Mouse (Mus musculus): ENCODE measurements around the gene Fcer1g. TPM values are rescaled to one million over a fixed set of nuclear protein-coding genes. Genes with fewer than 3 reads are reported as not detected.

The Fcer1g gene
- polyA plus RNA-seq, 1 experiment from 2014 or later = 19.9 TPM

Other genes with a start within 250 kb of the Fcer1g start
- gene Fcgr4, start 215.4 kb downstream of the Fcer1g start, polyA plus RNA-seq (2014; fragmentation: Nextera tagmentation; extraction: Ambion mirVana) = 0.17 and 0.22 TPM in 2 replicates
- 6.5 and 7.9 TPM in 2 replicates for gene Fcgr3, start 169.4 kb downstream of the Fcer1g start, polyA plus RNA-seq (2014; fragmentation: Nextera tagmentation; extraction: Ambion mirVana)
- gene Cfap126, start 120.4 kb downstream of the Fcer1g start, polyA plus RNA-seq (2014; fragmentation: Nextera tagmentation; extraction: Ambion mirVana) = 1.4 and 1.7 TPM in 2 replicates
- gene Sdhc, start 83.8 kb downstream of the Fcer1g start, polyA plus RNA-seq (2014; fragmentation: Nextera tagmentation; extraction: Ambion mirVana) = 252 and 267 TPM in 2 replicates
- 1.1 and 1.9 TPM in 2 replicates for gene Mpz, start 83.7 kb downstream of the Fcer1g start, polyA plus RNA-seq (2014; fragmentation: Nextera tagmentation; extraction: Ambion mirVana)
- gene Pcp4l1, start 38.1 kb downstream of the Fcer1g start, polyA plus RNA-seq (2014; fragmentation: Nextera tagmentation; extraction: Ambion mirVana) = 13.5 and 15.6 TPM in 2 replicates
- gene Nr1i3, start 20.4 kb downstream of the Fcer1g start, polyA plus RNA-seq (2014; fragmentation: Nextera tagmentation; extraction: Ambion mirVana) = 0.22 and 0.26 TPM in 2 replicates
- 20.2 and 29.9 TPM in 2 replicates for gene Tomm40l, start 11.9 kb downstream of the Fcer1g start, polyA plus RNA-seq (2014; fragmentation: Nextera tagmentation; extraction: Ambion mirVana)
- 3.5 and 3.7 TPM in 2 replicates for gene Apoa2, start 9.3 kb downstream of the Fcer1g start, polyA plus RNA-seq (2014; fragmentation: Nextera tagmentation; extraction: Ambion mirVana)
- gene Adamts4, start 16.1 kb upstream of the Fcer1g start, polyA plus RNA-seq (2014; fragmentation: Nextera tagmentation; extraction: Ambion mirVana) = 5.1 and 6.1 TPM in 2 replicates
- gene Ndufs2, start 17.0 kb upstream of the Fcer1g start, polyA plus RNA-seq (2014; fragmentation: Nextera tagmentation; extraction: Ambion mirVana) = 266 and 272 TPM in 2 replicates
- gene B4galt3, start 36.0 kb upstream of the Fcer1g start, polyA plus RNA-seq (2014; fragmentation: Nextera tagmentation; extraction: Ambion mirVana) = 56.8 and 60.5 TPM in 2 replicates
- 58.3 and 59.8 TPM in 2 replicates for gene Ppox, start 46.8 kb upstream of the Fcer1g start, polyA plus RNA-seq (2014; fragmentation: Nextera tagmentation; extraction: Ambion mirVana)
- gene Usp21, start 53.6 kb upstream of the Fcer1g start, polyA plus RNA-seq (2014; fragmentation: Nextera tagmentation; extraction: Ambion mirVana) = 96.1 and 102 TPM in 2 replicates
- 109 and 114 TPM in 2 replicates for gene Ufc1, start 60.7 kb upstream of the Fcer1g start, polyA plus RNA-seq (2014; fragmentation: Nextera tagmentation; extraction: Ambion mirVana)
- 51.7 and 56.7 TPM in 2 replicates for gene Dedd, start 94.8 kb upstream of the Fcer1g start, polyA plus RNA-seq (2014; fragmentation: Nextera tagmentation; extraction: Ambion mirVana)
- gene Nit1, start 111.3 kb upstream of the Fcer1g start, polyA plus RNA-seq (2014; fragmentation: Nextera tagmentation; extraction: Ambion mirVana) = 29.8 and 31.5 TPM in 2 replicates
- gene Pfdn2, start 111.3 kb upstream of the Fcer1g start, polyA plus RNA-seq (2014; fragmentation: Nextera tagmentation; extraction: Ambion mirVana) = 60.7 and 70.1 TPM in 2 replicates
- 1.2 and 1.4 TPM in 2 replicates for gene Klhdc9, start 126.4 kb upstream of the Fcer1g start, polyA plus RNA-seq (2014; fragmentation: Nextera tagmentation; extraction: Ambion mirVana)
- gene Nectin4, start 135.7 kb upstream of the Fcer1g start, polyA plus RNA-seq (2014; fragmentation: Nextera tagmentation; extraction: Ambion mirVana) = 2.4 and 2.5 TPM in 2 replicates
- gene Arhgap30, start 154.6 kb upstream of the Fcer1g start, polyA plus RNA-seq (2014; fragmentation: Nextera tagmentation; extraction: Ambion mirVana) = 0.39 and 0.52 TPM in 2 replicates
- gene Usf1, start 176.9 kb upstream of the Fcer1g start, polyA plus RNA-seq (2014; fragmentation: Nextera tagmentation; extraction: Ambion mirVana) = 101 and 108 TPM in 2 replicates
- gene Tstd1, start 184.5 kb upstream of the Fcer1g start, polyA plus RNA-seq (2014; fragmentation: Nextera tagmentation; extraction: Ambion mirVana) = 2.2 and 3.2 TPM in 2 replicates
- 21.1 and 23.1 TPM in 2 replicates for gene F11r, start 203.2 kb upstream of the Fcer1g start, polyA plus RNA-seq (2014; fragmentation: Nextera tagmentation; extraction: Ambion mirVana)